Mouse (Mus musculus): ENCODE results near the gene Atp1a1.

- no peak for TF ChIP-seq GATA1 (IDR thresholded peaks at IDR 0.05; ENCODE audit: low read length)
- no peak for TF ChIP-seq TAL1 (IDR thresholded peaks at IDR 0.05; ENCODE audit: low read length)
Observed at GRCm38 (mm10) chr3:101574463-101575193, 29.9 kb downstream of the Atp1a1 start.
